Mouse (Mus musculus) liver, embryonic 13.5 days (tissue): ENCODE data around the gene Fmnl2. TPM values are rescaled to one million over a fixed set of nuclear protein-coding genes. Genes with fewer than 3 reads are reported as not detected.

Experiments
- ATAC-seq: fragments of 200-750 bp; cut with Nextera tagmentation; 2 replicates; pipeline ENCODE4 v1.8.0; 2017; ENCODE audit warnings: low read depth, mild to moderate bottlenecking, moderate number of reproducible peaks, moderate library complexity
- DNase-seq: peaks from one replicate; pipeline ENCODE4 v3.0.0; 2022
- H3K27ac ChIP-seq: fragments of 300-500 bp; sonication (generic); 2 replicates; pipeline ENCODE4 v1.5.1; 2015; ENCODE audit warnings: moderate library complexity, mild to moderate bottlenecking, inconsistent platforms
- H3K27me3 ChIP-seq: fragments of 300-500 bp; sonication (generic); 2 replicates; pipeline ENCODE4 v1.6.1; 2015; ENCODE audit warnings: mild to moderate bottlenecking, inconsistent platforms
- H3K36me3 ChIP-seq: fragments of 300-500 bp; sonication (generic); 2 replicates; pipeline ENCODE4 v1.6.1; 2015; ENCODE audit warnings: mild to moderate bottlenecking, inconsistent platforms
- H3K4me1 ChIP-seq: fragments of 300-500 bp; sonication (generic); replicated peaks from 2 replicates; pipeline ENCODE4 v1.6.1; 2015; ENCODE audit warnings: inconsistent platforms
- H3K4me2 ChIP-seq: fragments of 300-500 bp; sonication (generic); 2 replicates; pipeline ENCODE4 v1.6.1; 2015; ENCODE audit warnings: inconsistent platforms, mild to moderate bottlenecking, moderate library complexity
- H3K4me3 ChIP-seq: fragments of 300-500 bp; sonication (generic); replicated peaks from 2 replicates; pipeline ENCODE4 v1.5.1; 2015; ENCODE audit warnings: mild to moderate bottlenecking, inconsistent platforms
- H3K9ac ChIP-seq: fragments of 300-500 bp; sonication (generic); 2 replicates; pipeline ENCODE4 v1.6.1; 2015; ENCODE audit warnings: mild to moderate bottlenecking, inconsistent platforms
- H3K9me3 ChIP-seq: fragments of 300-500 bp; sonication (generic); replicated peaks from 2 replicates; pipeline ENCODE4 v1.6.1; 2016; ENCODE audit warnings: inconsistent platforms
- WGBS: fragments of 180-500 bp; shearing (Covaris S2); methylation state at CpG from one replicate; pipeline ENCODE4 v1.1.7; 2015; ENCODE audit not compliant: insufficient replicate concordance; 5-methylcytosine and 5-hydroxymethylcytosine counted together
- polyA plus RNA-seq: library from polyadenylated mRNA; unstranded; fragments of >200 nt; fragmentation: Nextera tagmentation; extraction: Ambion mirVana; gene quantifications from 2 replicates; pipeline ENCODE4 v1.2.1, GENCODE M21; 2015

Fmnl2 gene
- polyA plus RNA-seq, 1 experiment from 2014 or later: 0.46 TPM

DNA sequence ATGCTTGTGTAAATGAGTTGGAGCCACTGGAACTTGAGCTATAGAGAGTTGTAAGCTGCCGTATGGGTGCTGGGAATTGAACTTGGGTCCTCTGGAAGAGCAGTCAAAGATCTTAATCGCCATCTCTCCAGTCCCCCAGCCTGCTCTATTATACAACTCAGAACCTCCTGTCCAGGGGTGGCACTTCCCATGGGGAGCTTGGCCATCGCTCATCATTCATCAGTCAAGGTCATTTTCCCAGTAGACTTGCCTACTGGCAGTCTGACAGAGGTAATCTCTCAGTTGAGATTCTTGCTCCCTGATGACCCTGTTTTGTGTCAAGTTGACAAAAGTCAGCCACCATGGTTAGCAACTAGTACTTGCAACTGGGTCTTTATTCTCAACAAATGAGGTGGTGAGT is 165.3 kb downstream of the Fmnl2 start:
- no peak overlapping the region for H3K27ac ChIP-seq
- H3K9ac ChIP-seq: no peak overlapping the region
- no peaks in the 10 kb centered on the region for H3K4me1 ChIP-seq
- H3K4me2 ChIP-seq: no peak overlapping the region
- H3K36me3 ChIP-seq: no peaks in the 10 kb centered on the region
- ATAC-seq (no peak), DNase-seq (no peak)
- H3K4me3 ChIP-seq: no peak overlapping the region
- H3K9me3 ChIP-seq: no peaks in the 10 kb centered on the region
- no peaks in the 10 kb centered on the region for H3K27me3 ChIP-seq
- WGBS: 70% methylated on average over 3 of the region's 3 CpGs

- ATAC-seq (no peak), DNase-seq (no peak)
- no peaks in the 10 kb centered on the region for H3K36me3 ChIP-seq
- H3K27me3 ChIP-seq: no peaks in the 10 kb centered on the region
- no peak overlapping the region for H3K4me3 ChIP-seq
- H3K9ac ChIP-seq: no peak overlapping the region
- no peaks in the 10 kb centered on the region for H3K9me3 ChIP-seq
- no peak overlapping the region for H3K4me2 ChIP-seq
- H3K27ac ChIP-seq: no peak overlapping the region
- 58% methylated on average over 5 of the region's 5 CpGs for WGBS
- no peaks in the 10 kb centered on the region for H3K4me1 ChIP-seq
Observed at GRCm38 (mm10) chr2:53026056-53026769, 168.6 kb downstream of the Fmnl2 start.

DNA sequence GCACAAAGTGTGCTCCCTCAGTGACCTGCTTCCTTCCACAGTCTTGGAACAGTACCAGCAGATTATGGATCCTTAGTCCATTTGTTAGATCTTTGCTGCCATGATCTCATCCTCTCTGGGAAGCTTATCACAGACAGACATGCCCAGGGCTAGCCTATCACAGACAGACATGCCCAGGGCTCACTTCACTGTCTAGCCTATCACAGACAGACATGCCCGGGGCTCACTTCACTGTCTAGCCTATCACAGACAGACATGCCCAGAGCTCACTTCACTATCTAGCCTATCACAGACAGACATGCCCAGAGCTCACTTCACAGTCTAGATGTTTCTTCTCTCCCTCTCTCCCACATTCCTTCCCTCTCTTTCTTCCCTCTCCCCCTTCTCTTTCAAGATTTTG is 171.2 kb downstream of the Fmnl2 start:
- Histone ChIP-seq H3K4me1 (no peaks in the 10 kb centered on the region), H3K4me2 (no peak overlapping the region), H3K4me3 (no peak overlapping the region), H3K9ac (no peak overlapping the region), H3K27ac (no peak overlapping the region), H3K9me3 (no peaks in the 10 kb centered on the region), H3K36me3 (no peaks in the 10 kb centered on the region), H3K27me3 (no peaks in the 10 kb centered on the region)
- DNase-seq: no peak
- WGBS: 52% methylated on average over 1 of the region's 1 CpGs
- no peak for ATAC-seq

- WGBS: 62% methylated on average over 7 of the region's 7 CpGs
- Histone ChIP-seq H3K9ac (no peak overlapping the region), H3K4me1 (no peaks in the 10 kb centered on the region), H3K9me3 (no peaks in the 10 kb centered on the region), H3K27ac (no peak overlapping the region), H3K36me3 (no peaks in the 10 kb centered on the region), H3K4me3 (no peak overlapping the region), H3K4me2 (no peak overlapping the region), H3K27me3 (no peaks in the 10 kb centered on the region)
- DNase-seq (no peak), ATAC-seq (no peak)
Observed at GRCm38 (mm10) chr2:53029716-53030431, 172.2 kb downstream of the Fmnl2 start.

- Histone ChIP-seq H3K9ac (no peak overlapping the region), H3K4me3 (no peak overlapping the region), H3K36me3 (no peaks in the 10 kb centered on the region), H3K4me1 (no peaks in the 10 kb centered on the region), H3K4me2 (no peak overlapping the region), H3K27ac (no peak overlapping the region), H3K9me3 (no peaks in the 10 kb centered on the region), H3K27me3 (no peaks in the 10 kb centered on the region)
- ATAC-seq (no peak), DNase-seq (no peak)
- 69% methylated on average over 5 of the region's 5 CpGs for WGBS
Observed at GRCm38 (mm10) chr2:53030432-53030826, 172.8 kb downstream of the Fmnl2 start.

GRCm38 (mm10) chr2:53038253-53038652 is 180.6 kb downstream of the Fmnl2 start:
- Histone ChIP-seq H3K9ac (no peak overlapping the region), H3K9me3 (no peaks in the 10 kb centered on the region), H3K27ac (no peak overlapping the region), H3K36me3 (no peaks in the 10 kb centered on the region), H3K4me1 (no peaks in the 10 kb centered on the region), H3K4me2 (no peak overlapping the region), H3K27me3 (no peaks in the 10 kb centered on the region), H3K4me3 (no peak overlapping the region)
- DNase-seq (no peak), ATAC-seq (no peak)
- 45% methylated on average over 2 of the region's 2 CpGs for WGBS

- Histone ChIP-seq H3K4me1 (no peaks in the 10 kb centered on the region), H3K27ac (no peak overlapping the region), H3K27me3 (no peaks in the 10 kb centered on the region), H3K36me3 (no peaks in the 10 kb centered on the region), H3K4me3 (no peak overlapping the region), H3K4me2 (no peak overlapping the region), H3K9me3 (no peaks in the 10 kb centered on the region), H3K9ac (no peak overlapping the region)
- DNase-seq (no peak), ATAC-seq (no peak)
- 66% methylated on average over 9 of the region's 9 CpGs for WGBS
Observed at GRCm38 (mm10) chr2:53038737-53039136, 181.1 kb downstream of the Fmnl2 start.

DNA sequence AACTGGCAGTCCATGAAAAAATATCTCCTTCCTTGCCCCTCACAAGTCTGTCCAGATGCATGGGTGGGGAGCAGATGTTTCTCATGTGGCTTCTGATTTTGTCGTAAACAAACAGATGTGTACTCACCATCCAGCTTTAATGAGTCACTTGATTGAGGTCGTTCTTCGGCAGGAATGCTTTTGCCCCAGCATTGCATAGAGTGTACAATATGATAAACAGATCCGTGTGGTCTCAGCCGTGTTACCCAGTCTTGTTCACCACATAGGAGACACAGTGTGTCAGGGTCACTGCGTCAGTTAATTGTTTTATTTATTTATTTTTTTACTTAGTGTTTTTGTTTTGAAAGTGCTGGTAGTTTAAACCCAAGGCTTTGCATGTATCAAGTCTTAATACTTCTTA is 189.4 kb downstream of the Fmnl2 start:
- DNase-seq: no peak
- Histone ChIP-seq H3K36me3 (no peaks in the 10 kb centered on the region), H3K9me3 (no peaks in the 10 kb centered on the region), H3K4me1 (no peaks in the 10 kb centered on the region), H3K4me3 (no peak overlapping the region), H3K27me3 (no peaks in the 10 kb centered on the region; the same call in 1 of the 2 replicates), H3K27ac (no peak overlapping the region), H3K4me2 (no peak overlapping the region), H3K9ac (no peak overlapping the region)
- WGBS: 63% methylated on average over 6 of the region's 6 CpGs
- ATAC-seq: no peak

DNA sequence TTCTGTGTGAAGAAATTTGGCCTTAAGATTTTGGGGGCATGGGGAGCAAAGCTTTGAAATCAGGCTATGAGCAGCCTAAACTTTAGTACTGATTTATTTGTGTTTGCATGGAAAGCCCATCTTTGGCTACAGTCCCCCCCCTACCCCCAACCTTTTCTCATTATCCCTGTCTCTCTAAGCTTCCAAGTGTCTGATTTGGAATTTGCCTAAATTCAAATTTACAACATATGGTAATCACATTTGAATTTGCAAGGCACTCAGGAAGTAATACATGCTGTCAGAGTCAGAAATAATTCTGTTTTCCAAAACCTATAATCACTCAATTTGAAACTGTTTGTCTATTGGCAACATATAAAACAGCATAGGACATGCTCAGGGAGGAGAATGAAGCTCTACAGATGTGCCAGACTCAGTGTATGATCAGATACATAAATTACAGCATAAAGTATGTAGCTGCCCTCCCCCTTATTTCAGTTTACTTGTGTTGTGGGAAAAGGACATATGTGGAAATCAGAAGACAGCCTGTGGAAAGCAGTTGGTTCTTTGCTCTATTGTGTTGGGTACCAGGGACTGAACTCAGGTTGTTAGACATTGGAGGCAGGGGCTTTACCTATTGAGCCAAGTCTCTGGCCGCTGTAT is 190.2 kb downstream of the Fmnl2 start:
- Histone ChIP-seq H3K36me3 (no peaks in the 10 kb centered on the region), H3K27ac (no peak overlapping the region), H3K4me2 (no peak overlapping the region), H3K9me3 (no peaks in the 10 kb centered on the region), H3K27me3 (no peaks in the 10 kb centered on the region; the same call in 1 of the 2 replicates), H3K4me3 (no peak overlapping the region), H3K9ac (no peak overlapping the region), H3K4me1 (no peaks in the 10 kb centered on the region)
- 73% methylated on average over 1 of the region's 1 CpGs for WGBS
- ATAC-seq (no peak), DNase-seq (no peak)

DNA sequence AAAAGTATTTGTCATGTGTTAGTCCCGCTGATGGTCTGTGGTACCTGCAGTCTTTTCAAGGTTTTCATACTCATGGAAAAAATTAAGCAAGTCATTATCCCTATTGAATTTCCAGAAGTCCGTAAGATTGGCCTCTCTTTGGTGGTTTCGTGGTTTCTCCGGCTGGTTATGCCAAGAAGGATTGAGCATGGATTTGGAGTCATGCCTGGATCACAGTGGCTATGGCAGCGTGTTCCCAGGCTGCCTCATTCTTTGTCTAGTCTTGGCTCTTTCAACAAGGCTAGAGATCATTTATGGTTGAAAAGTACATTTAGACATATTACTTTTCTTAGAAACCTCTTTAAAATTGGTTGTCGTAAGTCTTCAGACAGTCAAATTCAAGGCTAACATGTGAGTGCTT is 192.7 kb downstream of the Fmnl2 start:
- Histone ChIP-seq H3K36me3 (no peaks in the 10 kb centered on the region), H3K27me3 (no peaks in the 10 kb centered on the region; the same call in 1 of the 2 replicates), H3K27ac (no peak overlapping the region), H3K4me2 (no peak overlapping the region), H3K4me1 (no peaks in the 10 kb centered on the region), H3K9ac (no peak overlapping the region), H3K4me3 (no peak overlapping the region), H3K9me3 (no peaks in the 10 kb centered on the region)
- DNase-seq (no peak), ATAC-seq (no peak)
- 69% methylated on average over 6 of the region's 6 CpGs for WGBS

- H3K36me3 ChIP-seq: no peaks in the 10 kb centered on the region
- H3K27me3 ChIP-seq: no peaks in the 10 kb centered on the region
- DNase-seq (no peak), ATAC-seq (no peak)
- no peak overlapping the region for H3K4me2 ChIP-seq
- H3K4me3 ChIP-seq: no peak overlapping the region
- H3K4me1 ChIP-seq: no peaks in the 10 kb centered on the region
- H3K27ac ChIP-seq: no peak overlapping the region
- WGBS: 24% methylated on average over 8 of the region's 8 CpGs
- no peaks in the 10 kb centered on the region for H3K9me3 ChIP-seq
- H3K9ac ChIP-seq: no peak overlapping the region
Observed at GRCm38 (mm10) chr2:53051502-53051901, 193.8 kb downstream of the Fmnl2 start.
